Mouse (Mus musculus): ENCODE results near the gene Cacna1d. TPM values are rescaled to one million over a fixed set of nuclear protein-coding genes. Genes with fewer than 3 reads are reported as not detected.

The Cacna1d gene
- total RNA-seq (2021), result 10 to 100 TPM in 1 of 2 experiments, 1 to 10 TPM in 1; 9.6 to 12.5 TPM

- DNase-seq, result peak; percentile 14
These were observed at the start of gene Cacna1d for GRCm38 (mm10) chr14:30491342-30491741. TSS of gene Cacna1d (minus strand) at chr14:30491455.

- DNase-seq, result no peak
These were observed 42.7 kb upstream of the Cacna1d start for GRCm38 (mm10) chr14:30533780-30534450.

DNA sequence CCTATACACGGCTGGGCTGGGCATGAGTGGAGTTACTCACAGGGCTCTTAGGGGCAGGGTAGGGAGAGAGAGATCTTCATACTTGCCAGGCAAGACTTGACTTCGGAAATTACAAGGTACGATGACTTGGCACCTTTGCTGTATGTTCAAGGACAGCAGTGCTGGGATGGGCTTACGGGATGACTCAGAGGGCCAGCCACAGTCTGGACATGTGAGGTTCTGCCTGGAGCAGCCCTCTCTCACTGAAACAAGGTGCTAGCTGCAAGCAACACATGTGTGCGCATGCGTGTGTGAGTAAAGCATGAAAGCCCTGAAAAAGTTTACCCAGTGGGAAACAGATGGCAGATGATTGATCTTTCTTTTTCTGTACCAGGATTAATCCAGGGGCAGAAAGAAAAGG, 40.6 kb upstream of the Cacna1d start:
- DNase-seq, result no peak

- DNase-seq, result no peak
These were observed 40.2 kb upstream of the Cacna1d start for GRCm38 (mm10) chr14:30531431-30531830.

DNA sequence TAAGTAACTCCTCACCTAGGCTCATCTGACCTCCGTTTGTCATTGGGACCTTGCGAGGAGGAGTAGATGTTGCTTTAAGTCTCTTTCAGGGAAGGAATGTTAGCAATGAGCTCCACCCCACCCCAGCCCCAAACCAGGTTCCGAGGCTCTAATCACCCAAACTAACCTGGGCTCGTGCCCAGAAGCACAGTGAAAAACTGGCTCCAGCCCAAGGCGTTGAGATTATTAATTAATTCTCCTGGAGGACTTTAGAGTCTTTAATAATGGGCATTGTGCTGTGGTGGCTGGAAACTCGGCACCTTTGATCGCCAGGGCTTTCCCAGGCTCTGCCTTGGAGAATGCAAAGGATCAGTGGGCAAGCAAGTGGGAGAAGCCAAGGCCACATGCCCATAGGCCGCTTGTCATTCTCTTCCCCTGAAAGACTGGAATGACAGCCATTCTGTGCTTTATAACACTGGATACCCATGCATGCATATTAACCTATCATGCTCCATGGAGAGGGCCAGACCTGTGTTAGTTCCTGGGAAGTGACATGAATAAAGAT, 39.5 kb upstream of the Cacna1d start:
- DNase-seq, result peak; percentile 70

DNA sequence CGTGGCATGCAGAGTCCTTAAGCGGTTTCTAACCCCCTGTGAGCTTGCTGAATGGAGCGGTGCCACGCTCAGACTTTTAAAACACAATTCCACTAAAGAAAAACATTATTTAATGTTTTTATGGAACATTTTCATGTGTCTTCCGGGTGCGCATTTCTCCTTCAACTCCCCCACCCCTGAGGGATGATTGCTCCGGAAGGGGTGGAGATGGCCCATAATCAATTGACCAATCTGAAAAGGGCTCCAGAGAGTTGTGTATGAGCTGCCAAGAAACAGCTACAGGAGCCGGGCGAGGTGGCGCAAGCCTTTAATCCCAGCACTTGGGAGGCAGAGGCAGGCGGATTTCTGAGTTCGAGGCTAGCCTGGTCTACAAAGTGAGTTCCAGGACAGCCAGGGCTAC, 38.2 kb upstream of the Cacna1d start:
- no peak for DNase-seq

- no peak for DNase-seq
These were observed 37.7 kb upstream of the Cacna1d start for GRCm38 (mm10) chr14:30528961-30529360.

DNA sequence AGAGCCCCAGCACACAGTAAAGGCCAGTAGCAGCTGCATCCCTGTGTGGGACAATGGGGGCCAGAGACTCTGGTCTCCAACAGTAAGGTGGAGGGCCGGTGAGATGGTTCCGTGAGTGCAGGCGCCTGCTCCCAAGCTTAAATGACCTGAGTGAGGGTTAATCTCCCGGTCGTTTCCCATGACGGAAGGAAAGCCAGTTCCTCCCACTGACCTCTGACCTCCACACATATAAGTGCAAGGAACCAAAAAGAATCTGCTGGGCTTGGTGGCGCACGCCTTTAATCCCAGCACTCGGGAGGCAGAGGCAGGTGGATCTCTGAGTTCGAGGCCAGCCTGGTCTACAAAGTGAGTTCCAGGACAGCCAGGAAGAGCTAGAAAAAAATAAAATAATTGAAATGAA, 37.1 kb upstream of the Cacna1d start:
- DNase-seq, result no peak

DNA sequence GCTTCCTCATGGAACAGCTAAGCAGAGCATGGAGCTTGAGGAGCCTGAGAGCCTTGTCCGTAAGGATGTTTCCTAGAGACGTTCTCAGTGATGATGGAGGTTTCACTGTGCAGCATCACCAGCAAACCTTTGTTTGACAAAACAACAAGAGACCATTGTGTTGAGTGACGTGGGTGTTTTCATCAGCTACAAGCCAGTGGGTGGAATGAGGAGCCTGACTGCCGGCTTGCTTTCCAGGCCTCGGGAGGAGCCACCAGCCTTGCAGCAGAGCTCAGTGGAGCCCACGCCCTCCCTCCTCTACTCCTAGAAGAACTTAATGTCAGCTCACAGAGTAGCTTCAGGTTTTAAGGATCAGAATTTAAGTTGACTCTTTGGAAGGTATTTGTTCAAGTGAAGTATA, 32.1 kb upstream of the Cacna1d start:
- DNase-seq, result no peak

- no peak for DNase-seq
These were observed 28.1 kb upstream of the Cacna1d start for GRCm38 (mm10) chr14:30519323-30519722.

DNA sequence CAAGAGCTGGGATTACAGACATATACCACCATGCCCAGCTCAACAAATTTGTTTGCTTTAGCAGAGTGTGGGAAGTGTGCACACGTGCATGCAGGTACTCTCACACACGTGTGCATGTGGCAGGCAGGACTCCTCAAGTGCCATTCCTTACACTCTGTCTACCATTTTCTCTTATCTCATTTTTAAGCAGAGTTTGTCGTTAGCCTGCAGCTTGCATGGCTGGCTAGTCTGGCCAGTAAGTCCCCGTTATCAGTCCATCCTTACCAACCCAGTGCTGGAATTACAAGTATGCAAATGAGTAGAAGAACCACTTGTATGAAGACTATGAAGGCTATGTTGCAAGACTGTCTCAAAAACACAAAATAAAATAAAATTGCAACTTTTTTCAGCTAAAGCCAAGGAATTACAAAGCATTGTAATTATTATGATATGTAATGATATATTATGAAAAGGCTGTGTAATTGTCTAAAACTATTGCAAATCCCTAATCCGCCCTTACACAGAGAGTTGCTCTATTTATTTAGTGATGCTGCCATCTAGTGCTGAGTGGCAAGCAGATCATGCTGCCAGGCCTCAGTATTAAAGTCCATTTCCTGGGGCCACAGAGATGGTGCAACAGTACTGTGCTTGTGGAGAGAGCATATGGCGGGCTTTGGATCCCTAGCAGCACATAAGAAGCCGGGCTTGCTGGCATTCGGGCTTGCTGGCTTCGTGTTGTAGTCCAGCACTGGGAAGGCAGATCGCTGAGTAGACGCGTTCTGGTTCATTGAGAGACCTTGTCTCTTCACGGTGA, 24.9 kb upstream of the Cacna1d start:
- no peak for DNase-seq

- no peak for DNase-seq
These were observed 21.6 kb upstream of the Cacna1d start for GRCm38 (mm10) chr14:30512896-30513295.

DNA sequence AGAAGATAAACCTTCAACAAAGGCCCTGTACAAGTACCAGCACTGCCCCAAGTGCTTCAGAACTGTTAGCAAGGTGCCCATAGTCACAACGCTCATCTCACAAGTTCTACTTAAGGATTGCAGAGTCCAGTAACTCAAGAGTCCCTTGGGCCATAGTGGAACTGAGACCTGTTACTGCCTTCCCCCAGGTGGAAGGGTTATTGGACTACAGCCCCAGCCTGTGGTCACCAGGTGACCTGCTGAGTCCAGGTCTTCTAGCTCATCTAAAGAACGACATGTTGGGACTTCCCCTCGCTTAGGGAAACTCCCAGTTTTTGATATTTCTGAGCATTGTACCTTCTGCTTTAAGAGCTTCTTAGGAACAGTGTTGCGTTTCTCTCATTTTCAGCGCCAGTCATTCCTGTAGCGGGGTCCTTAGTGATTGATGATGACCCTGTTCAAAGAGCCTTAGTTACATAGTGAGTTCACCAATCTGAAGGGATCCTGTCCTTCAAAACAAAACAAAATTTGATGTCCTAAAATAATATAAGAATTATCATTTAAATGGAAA, 19.0 kb upstream of the Cacna1d start:
- no peak for DNase-seq

GRCm38 (mm10) chr14:30504990-30505389, 13.7 kb upstream of the Cacna1d start:
- no peak for DNase-seq

GRCm38 (mm10) chr14:30498202-30498601, 6.9 kb upstream of the Cacna1d start:
- peak; percentile 18 for DNase-seq

GRCm38 (mm10) chr14:30494998-30495397, 3.7 kb upstream of the Cacna1d start:
- DNase-seq, result no peak

- DNase-seq, result no peak
These were observed 2.0 kb upstream of the Cacna1d start for GRCm38 (mm10) chr14:30493276-30493675.

DNA sequence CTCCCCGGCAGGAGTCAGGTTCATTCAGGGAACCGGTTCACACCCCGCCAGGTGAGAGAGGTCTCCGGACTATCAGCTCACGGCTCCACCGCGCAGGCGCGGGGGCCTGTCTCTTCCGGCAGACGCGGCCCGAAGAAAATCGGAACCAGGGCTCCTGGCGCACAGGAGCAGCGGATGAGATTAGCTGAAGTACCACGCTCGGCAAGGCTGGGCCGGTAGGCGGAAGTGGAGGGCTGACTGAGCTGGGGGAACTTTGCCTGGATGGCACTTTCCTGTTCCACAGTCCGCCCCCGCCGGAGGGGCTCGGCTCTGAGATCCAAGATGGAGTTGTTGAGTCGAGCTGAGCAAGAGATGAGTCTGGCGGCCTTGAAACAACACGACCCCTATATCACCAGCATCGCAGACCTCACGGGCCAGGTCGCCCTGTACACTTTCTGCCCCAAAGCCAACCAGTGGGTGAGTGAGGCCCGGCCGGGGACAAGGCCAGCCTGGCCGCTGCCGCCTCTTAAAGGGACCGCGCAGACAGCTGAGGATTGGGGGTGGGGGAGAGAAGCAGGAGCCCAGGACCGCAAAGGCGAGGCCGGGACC, 11.8 kb downstream of the Cacna1d start, which contains the start of gene Dcp1a:
Gene Dcp1a, plus strand, starts transcription at position 175 of the 588 bp plus-strand sequence.
- peak; percentile 96 for DNase-seq

DNA sequence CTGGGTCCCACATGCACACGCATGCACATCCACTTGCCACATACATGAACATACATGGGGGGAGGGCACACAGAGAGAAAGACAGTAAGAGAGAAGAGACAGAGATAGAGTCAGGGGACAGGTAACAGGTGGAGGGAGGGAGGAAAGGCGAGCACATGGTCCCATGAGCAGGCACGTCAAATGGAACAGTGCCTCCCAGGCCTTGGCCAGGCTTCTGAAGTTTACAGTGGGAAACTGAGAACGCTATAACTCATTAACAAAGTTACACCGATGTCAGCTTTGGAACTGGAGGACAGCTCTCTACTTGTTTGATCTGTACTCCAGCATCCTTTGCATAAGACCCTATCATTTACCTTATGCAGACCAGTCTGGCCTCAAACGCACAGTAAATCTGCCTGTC, 16.8 kb downstream of the Cacna1d start:
- no peak for DNase-seq

GRCm38 (mm10) chr14:30473605-30474004, 17.6 kb downstream of the Cacna1d start:
- DNase-seq, result no peak

- DNase-seq, result no peak
These were observed 27.9 kb downstream of the Cacna1d start for GRCm38 (mm10) chr14:30463312-30463711.

- peak; percentile 82 for DNase-seq
These were observed 31.2 kb downstream of the Cacna1d start for GRCm38 (mm10) chr14:30459891-30460523.

Measured in heart, postnatal 4 days (tissue).